Mouse (Mus musculus): Measurements from ENCODE around the gene Lzts2.

Lzts2 gene

DNA sequence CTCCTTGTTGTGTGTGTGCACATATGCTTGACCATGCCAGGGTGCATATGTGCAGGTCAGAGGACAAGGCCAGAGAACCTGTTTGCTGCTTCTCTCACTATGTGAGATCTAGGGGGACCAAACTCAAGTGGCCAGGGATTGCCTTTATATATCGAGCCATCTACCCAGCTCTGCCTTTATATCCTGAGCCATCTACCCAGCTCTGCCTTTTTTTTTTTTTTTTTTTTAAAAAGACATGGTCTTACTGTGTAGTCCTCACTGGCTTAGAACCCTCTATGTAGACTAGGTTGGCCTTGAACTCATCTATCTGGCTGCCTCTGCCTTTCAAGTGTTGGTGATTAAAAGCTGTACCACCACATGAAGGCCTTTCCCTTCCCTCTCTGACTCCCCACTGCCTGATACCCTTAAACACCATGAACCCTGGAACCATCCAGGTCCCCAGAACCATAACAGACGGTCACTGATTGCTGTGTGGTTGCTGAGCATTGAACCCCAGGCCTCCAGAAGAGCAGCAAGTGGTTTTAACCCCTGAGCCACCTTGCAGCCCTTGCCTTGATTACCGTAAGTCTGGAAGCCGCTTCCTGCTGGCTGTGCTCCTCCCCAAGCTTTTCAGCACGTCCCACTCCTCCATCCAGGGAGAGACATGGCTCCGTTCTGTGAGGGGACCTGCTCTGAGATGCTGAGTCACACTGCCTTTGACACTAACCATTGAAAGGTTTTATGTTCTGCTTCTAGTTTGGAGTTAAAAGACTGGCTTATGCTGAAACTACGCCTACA is 10.3 kb upstream of the Lzts2 start:
- DNase-seq (ENCODE audit: low spot score), result no peak

- peak; percentile 78 for DNase-seq (ENCODE audit: low spot score)
Observed at GRCm38 (mm10) chr19:45005444-45005843, 8.8 kb upstream of the Lzts2 start, which contains the start of gene Twnk. TSS of gene Twnk (plus strand) at chr19:45005663.

GRCm38 (mm10) chr19:45005957-45006712 is 8.1 kb upstream of the Lzts2 start, which contains the start of gene Mrpl43:
TSS of gene Mrpl43 (minus strand) at chr19:45006442.
- DNase-seq (ENCODE audit: low spot score), result peak; percentile 89

- DNase-seq (ENCODE audit: low spot score), result no peak
Observed at GRCm38 (mm10) chr19:45007021-45007420, 7.2 kb upstream of the Lzts2 start.

DNA sequence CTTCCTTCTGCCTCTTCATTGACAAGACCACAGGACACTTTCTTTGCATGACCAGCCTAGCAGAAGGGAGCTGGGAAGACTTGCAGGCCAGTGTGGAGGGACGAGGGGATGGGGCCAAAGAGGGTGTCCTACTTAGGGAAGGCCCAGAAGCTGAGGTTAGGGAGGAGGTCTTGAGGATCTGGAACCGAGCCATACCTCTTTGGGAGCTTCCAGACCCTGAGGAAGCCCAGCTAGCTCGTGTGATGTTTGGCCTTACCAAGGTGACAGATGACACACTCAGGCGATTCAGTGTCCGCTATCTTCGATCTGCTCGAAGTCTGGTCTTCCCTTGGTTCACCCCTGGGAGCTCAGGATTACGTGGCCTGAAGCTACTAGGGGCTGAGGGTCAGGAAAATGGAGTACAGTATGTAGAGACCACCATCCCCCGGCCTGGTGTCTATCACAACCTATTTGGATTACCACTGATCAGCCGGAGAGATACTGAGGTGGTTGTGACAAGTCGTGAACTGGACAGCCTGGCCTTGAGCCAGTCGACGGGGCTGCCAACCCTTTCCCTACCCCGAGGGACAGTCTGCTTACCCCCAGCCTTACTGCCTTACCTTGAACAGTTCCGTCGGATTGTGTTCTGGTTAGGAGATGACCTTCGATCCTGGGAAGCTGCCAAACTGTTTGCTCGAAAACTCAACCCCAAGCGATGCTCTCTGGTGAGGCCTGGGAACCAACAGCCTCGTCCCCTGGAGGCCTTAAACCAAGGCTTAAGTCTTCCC is 6.6 kb upstream of the Lzts2 start:
- no peak for DNase-seq (ENCODE audit: low spot score)

DNA sequence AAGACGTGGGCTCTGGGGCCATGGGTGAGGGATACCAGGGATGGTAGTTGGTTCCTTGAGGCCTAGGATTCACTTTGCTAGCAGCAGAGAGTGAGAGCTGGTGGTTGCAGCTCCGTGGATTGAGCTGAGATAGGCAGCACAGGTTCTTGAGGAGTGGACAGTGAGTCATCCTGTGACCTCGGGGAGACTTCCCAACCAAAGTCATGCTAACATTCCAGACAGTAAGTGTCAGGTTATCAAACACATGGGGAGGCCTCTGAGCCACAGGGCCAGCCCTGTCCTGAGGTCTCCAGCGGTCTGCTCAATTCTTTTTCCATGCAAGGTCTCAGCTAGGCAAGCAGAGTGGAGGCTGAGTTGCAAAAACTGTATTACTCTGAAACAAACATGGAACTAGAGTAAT is 3.6 kb upstream of the Lzts2 start:
- no peak for DNase-seq (ENCODE audit: low spot score)

DNA sequence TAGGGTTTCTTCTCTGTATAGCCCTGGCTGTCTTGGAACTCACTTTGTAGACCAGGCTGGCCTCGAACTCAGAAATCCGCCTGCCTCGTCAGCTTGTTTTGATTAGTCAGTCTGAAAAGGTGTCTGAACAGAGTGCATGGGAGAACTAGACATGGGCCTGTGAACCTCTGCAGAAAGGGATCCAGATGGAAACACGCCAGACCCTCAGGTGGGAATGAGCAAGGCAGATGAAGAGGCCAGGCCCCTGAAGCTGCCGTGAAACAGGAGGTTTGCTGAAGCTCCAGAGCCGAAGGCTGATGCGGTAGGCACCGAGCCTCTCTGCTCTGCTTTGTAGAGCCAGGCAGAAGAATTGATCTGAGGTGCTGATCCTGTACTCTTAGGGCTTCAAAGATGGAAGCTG is 2.0 kb upstream of the Lzts2 start:
- no peak for DNase-seq (ENCODE audit: low spot score)

- no peak for DNase-seq (ENCODE audit: low spot score)
Observed at GRCm38 (mm10) chr19:45012636-45013035, 1.6 kb upstream of the Lzts2 start.

DNA sequence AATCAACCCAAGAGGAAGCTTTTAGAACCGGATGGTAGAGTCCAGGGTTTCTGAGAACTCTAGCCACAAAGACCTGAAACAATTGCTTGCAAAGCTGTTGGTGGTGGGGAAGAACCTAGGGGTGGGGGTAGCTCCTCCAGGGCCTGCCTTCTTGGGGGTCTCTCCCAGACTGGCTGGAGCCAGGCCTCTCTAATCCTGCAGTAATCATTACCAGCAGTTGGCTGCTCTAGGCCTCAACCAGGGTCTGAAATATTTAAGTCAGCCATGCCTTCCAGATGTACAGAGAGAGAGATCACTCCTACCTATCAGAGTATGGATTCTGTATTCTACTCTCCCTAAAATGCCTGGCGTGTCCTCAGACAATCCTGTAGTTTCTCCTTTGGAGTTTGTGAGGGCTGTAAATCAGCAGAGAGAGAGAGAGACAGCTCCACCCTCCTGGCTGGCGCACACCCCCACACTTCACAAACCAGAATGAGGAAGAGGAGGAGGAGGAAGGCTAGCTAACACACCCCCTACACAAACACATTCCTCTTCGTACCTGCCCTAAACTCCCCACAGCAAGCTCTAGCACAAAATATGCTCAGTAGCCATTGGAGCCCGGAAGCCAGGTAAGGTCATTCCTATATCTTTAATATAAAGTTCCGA is 511 bp upstream of the Lzts2 start:
- no peak for DNase-seq (ENCODE audit: low spot score)

GRCm38 (mm10) chr19:45014981-45015402 is 778 bp downstream of the Lzts2 start:
- no peak for DNase-seq (ENCODE audit: low spot score)

DNA sequence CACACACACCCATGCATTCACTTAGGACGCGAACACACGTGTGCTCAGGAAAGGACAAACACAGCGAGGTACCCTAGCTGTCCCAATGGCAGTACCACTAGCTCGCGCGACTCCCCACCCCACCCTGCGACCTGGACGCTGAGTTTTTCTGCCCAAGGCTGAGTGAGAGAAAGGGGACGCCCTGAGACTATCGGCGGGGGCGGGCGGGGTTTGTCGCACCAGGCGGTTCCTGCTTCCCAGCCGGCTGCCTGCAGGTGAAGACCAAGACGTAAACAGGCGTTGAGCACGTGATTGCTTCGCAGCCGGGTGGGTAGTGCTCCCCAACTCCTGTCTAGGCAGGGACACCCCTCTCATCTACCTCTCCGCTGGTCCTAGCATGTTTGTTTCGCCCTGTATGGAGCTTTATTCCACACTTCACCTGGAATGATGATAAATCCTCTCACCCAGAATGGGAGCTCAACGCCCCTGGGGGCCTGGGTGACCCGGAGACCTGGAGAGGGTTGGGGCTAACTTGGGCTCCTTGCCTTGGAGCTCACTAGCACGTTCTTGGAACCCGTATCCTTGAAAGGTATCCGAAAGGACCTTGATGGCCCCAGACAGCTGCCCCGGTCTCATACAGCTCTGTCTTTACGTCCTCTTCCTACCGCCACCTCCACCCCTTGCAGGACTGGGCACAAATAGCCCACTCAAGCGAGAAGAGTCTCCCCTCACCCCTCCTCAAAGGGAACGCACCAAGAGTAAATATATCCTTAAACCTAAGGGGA is 1.5 kb downstream of the Lzts2 start:
- peak; percentile 49 for DNase-seq (ENCODE audit: low spot score)

DNA sequence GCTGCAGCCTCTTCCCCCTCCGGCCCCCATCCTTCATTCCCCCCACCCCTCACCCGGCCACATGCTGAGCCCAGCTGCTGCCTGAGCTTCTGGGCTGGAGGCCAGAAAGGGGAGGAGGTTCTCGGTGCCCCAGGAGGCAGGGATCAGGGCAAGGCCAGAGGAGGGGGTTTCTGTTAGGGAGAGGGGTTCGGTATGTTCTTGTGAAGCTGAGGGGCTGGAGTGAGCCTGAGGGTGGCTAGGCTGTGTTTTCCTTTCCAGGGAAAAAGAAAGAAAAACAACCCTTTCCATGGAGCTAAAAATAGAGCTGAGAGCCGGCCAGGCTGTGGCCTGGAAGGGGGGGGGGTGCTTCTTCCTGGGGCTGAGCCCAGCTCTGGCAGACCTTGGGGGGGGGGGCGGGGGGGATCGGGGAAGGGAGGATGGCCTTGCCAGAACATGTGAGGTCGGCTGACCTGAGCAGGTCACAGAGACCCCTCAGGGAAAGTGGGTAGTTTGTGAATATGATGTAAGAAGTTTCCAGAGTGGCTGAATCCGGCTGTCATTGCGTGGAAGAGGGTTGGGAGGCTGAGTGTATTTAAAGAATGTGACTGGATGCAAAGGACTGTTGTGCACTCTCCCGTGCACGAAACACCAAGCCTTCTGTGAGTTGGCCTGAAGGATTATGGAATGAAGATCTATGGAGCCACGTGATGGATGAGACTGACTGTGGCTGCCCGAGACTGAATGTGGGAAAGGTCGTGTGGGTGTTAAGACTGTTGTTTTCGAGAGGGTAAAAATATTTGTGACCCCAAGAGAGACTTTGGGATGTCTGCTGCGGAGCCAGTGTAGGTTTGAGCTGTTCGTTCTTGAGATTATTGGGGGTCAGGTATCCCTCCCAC is 2.4 kb downstream of the Lzts2 start:
- no peak for DNase-seq (ENCODE audit: low spot score)

DNA sequence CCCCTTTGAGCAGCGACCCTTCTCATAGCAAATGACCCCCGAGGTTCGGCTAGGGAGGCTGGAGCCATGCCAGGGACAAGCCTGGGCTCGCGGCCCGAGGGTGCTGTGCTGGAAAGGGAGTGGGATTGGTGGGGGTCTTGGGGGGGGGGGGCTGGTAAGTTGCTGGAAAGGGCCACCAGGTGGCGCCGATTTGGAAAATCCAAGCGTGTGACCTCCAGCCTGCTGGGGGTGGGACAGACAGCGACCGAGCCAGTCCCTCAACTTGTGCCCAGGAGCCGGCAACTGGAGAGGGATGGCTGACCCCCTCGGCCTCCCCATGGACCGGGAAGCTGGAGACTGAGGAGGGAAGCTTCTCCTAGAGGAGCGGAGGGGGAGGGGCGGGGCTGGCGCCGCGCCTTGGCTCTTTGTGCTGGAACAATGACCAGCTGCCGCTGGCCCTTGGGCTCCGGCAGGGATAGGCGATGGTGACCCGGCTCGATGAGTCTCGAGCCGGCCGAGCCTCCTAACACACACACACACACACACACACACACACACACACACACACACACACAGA is 3.1 kb downstream of the Lzts2 start:
- no peak for DNase-seq (ENCODE audit: low spot score)

- DNase-seq (ENCODE audit: low spot score), result no peak
Observed at GRCm38 (mm10) chr19:45017909-45018308, 3.7 kb downstream of the Lzts2 start.

DNA sequence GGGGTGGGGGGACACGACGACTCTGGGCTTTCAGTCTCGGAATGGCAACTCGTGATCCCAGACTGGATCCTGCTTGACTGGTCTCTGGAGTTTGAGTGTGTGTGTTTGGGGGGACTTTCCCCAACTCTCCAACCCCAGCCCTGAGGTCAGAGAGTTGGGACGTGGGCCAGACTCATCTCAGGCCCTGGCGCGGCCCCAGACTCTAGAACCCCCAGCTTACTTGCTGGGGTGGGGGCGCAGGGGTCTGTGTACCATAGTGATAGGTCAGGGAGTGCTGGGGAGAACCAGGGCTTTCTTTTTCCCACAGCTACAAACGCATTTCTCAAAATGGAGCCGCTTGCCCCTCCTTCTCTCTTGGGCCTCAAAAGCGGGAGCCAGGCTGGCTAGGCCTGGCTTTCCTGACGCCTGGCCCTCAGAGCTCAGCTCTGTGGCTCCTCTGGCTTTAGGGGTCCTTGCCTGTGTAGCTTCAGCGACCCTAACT is 4.2 kb downstream of the Lzts2 start:
- DNase-seq (ENCODE audit: low spot score), result no peak

GRCm38 (mm10) chr19:45020348-45020747 is 6.1 kb downstream of the Lzts2 start:
- no peak for DNase-seq (ENCODE audit: low spot score)

DNA sequence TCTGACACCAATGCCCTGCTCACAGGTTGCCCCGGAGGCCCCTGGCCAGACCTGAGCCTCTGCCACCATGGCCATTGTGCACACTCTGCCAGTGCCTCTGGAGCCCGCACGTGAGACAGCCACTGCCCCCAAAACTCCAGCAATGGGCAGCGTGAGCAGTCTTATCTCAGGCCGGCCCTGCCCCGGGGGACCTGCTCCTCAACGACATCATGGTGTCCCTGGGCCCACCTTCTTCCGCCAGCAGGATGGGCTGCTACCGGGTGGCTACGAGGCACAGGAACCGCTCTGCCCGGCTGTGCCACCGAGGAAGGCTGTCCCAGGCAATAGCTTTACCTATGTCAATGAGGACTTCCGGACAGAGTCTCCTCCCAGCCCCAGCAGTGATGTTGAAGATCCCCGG is 7.1 kb downstream of the Lzts2 start:
- DNase-seq (ENCODE audit: low spot score), result no peak

- no peak for DNase-seq (ENCODE audit: low spot score)
Observed at GRCm38 (mm10) chr19:45023993-45024392, 9.8 kb downstream of the Lzts2 start.

- DNase-seq (ENCODE audit: low spot score), result no peak
Observed at GRCm38 (mm10) chr19:45024775-45025174, 10.6 kb downstream of the Lzts2 start.

Measured in c-Kit-positive CD71-positive TER-119-positive erythroid progenitor cells, embryonic 14.5 days (primary cell).